Mouse (Mus musculus) c-Kit-positive CD71-positive TER-119-negative erythroid progenitor cells, embryonic 14.5 days (primary cell): ENCODE measurements around the gene Pgm1.

Experiments used
- DNase-seq: peaks from one replicate; pipeline ENCODE4 v3.0.0-alpha.2; 2013; ENCODE audit warnings: low read depth

Pgm1 gene

GRCm38 (mm10) chr4:99929149-99929612 is at the start of gene Pgm1:
Gene Pgm1, plus strand, starts transcription at chr4:99929414.
- peak; percentile 48 for DNase-seq

GRCm38 (mm10) chr4:99881882-99882281 is 47.3 kb upstream of the Pgm1 start:
- peak; percentile 17 for DNase-seq

GRCm38 (mm10) chr4:99882405-99882804 is 46.8 kb upstream of the Pgm1 start:
- DNase-seq, result no peak

GRCm38 (mm10) chr4:99913894-99914451 is 15.2 kb upstream of the Pgm1 start:
- peak; percentile 48 for DNase-seq

GRCm38 (mm10) chr4:99926380-99926779 is 2.8 kb upstream of the Pgm1 start:
- no peak for DNase-seq

- DNase-seq, result no peak
Measured at GRCm38 (mm10) chr4:99928521-99928920, 693 bp upstream of the Pgm1 start.

- peak; percentile 38 for DNase-seq
Measured at GRCm38 (mm10) chr4:99929613-99930517, 651 bp downstream of the Pgm1 start, which contains the start of gene Itgb3bp. Gene Itgb3bp, minus strand, starts transcription at chr4:99929813.

GRCm38 (mm10) chr4:99930518-99931239 is 1.5 kb downstream of the Pgm1 start:
- no peak for DNase-seq

GRCm38 (mm10) chr4:99931240-99931580 is 2.0 kb downstream of the Pgm1 start:
- no peak for DNase-seq

- no peak for DNase-seq
Measured at GRCm38 (mm10) chr4:99931807-99932206, 2.6 kb downstream of the Pgm1 start.

GRCm38 (mm10) chr4:99934859-99935258 is 5.6 kb downstream of the Pgm1 start:
- DNase-seq, result no peak

- no peak for DNase-seq
Measured at GRCm38 (mm10) chr4:99936278-99936677, 7.1 kb downstream of the Pgm1 start.

GRCm38 (mm10) chr4:99939711-99940505 is 10.7 kb downstream of the Pgm1 start:
- DNase-seq, result no peak

- DNase-seq, result no peak
Measured at GRCm38 (mm10) chr4:99941655-99942414, 12.6 kb downstream of the Pgm1 start.

- DNase-seq, result no peak
Measured at GRCm38 (mm10) chr4:99944606-99945005, 15.4 kb downstream of the Pgm1 start.

GRCm38 (mm10) chr4:99945011-99945410 is 15.8 kb downstream of the Pgm1 start:
- no peak for DNase-seq

- no peak for DNase-seq
Measured at GRCm38 (mm10) chr4:99946516-99946915, 17.3 kb downstream of the Pgm1 start.

- no peak for DNase-seq
Measured at GRCm38 (mm10) chr4:99947192-99947591, 18.0 kb downstream of the Pgm1 start.

GRCm38 (mm10) chr4:99947896-99948295 is 18.7 kb downstream of the Pgm1 start:
- no peak for DNase-seq

GRCm38 (mm10) chr4:99953904-99954303 is 24.7 kb downstream of the Pgm1 start:
- DNase-seq, result no peak

- no peak for DNase-seq
Measured at GRCm38 (mm10) chr4:99955396-99955795, 26.2 kb downstream of the Pgm1 start.
